In genomic region chr13:103923402-103924065, GRCm38 (mm10) we compare ENCODE assay signal across 29 mouse cellular contexts. TPM values are rescaled to one million over a fixed set of nuclear protein-coding genes. Genes with fewer than 3 reads are reported as not detected.
DNase-seq lines count a peak whose midpoint lies in the region; ATAC-seq and TF ChIP-seq lines count a peak whose summit lies in the region.
"Had no signal": no experiment of that assay in that cellular context is flagged by ENCODE, and none has a peak within 500 bp of the region (broad histone marks: within the 10 kb centered on the region; RNA-seq: fewer than 3 reads in every experiment).

No protein-coding gene starts in this region.

- WGBS in kidney, adult 2 months, result 58% methylated on average over 6 of the region's 6 CpGs
- WGBS in midbrain, embryonic 11.5 days, result 90% methylated on average over 6 of the region's 6 CpGs
- 82% methylated on average over 6 of the region's 6 CpGs for WGBS in midbrain, embryonic 14.5 days
- WGBS in stomach, postnatal 0 days, result 59% methylated on average over 6 of the region's 6 CpGs
- 82% methylated on average over 6 of the region's 6 CpGs for WGBS in hindbrain, postnatal 0 days

- H3K4me2 ChIP-seq in midbrain, embryonic 11.5 days, result no peak overlapping the region
- no peak overlapping the region for H3K4me2 ChIP-seq in midbrain, embryonic 14.5 days (ENCODE audit: low read length)
- no peak overlapping the region for H3K4me2 ChIP-seq in stomach, postnatal 0 days (replicated peaks; ENCODE audit: low read depth)
- H3K4me2 ChIP-seq in hindbrain, postnatal 0 days (ENCODE audit: low read depth, low read length), result no peak overlapping the region
- H3K4me2 ChIP-seq: embryonic facial prominence, embryonic 15.5 days; forebrain, embryonic 12.5 days; heart, embryonic 13.5 days; hindbrain, embryonic 15.5 days; liver, embryonic 13.5 days; midbrain, embryonic 15.5 days; neural tube, embryonic 15.5 days had no signal

- peaks cover 15% of the 10 kb centered on the region for H3K4me1 ChIP-seq in kidney, adult 2 months (ENCODE audit: control insufficient read depth, insufficient read depth, low read length)
- peaks cover 7% of the 10 kb centered on the region for H3K4me1 ChIP-seq in midbrain, embryonic 11.5 days (ENCODE audit: control insufficient read depth, insufficient read depth, low read length)
- H3K4me1 ChIP-seq in midbrain, embryonic 14.5 days (ENCODE audit: control insufficient read depth, insufficient read depth, low read length), result peaks cover 14% of the 10 kb centered on the region
- peaks cover 2% of the 10 kb centered on the region; the same call in 1 of the 2 replicates for H3K4me1 ChIP-seq in stomach, postnatal 0 days (replicated peaks; ENCODE audit: control insufficient read depth, insufficient read depth)
- H3K4me1 ChIP-seq in hindbrain, postnatal 0 days (ENCODE audit: insufficient read depth, low read length), result 0 out of 2 replicates have a peak, but pooled peaks cover 3% of the 10 kb centered on the region

- H3K36me3 ChIP-seq in kidney, adult 2 months (ENCODE audit: control insufficient read depth, insufficient read depth, low read length), result no peaks in the 10 kb centered on the region
- H3K36me3 ChIP-seq in midbrain, embryonic 11.5 days (ENCODE audit: control insufficient read depth, insufficient read depth, low read length), result no peaks in the 10 kb centered on the region
- H3K36me3 ChIP-seq in midbrain, embryonic 14.5 days (ENCODE audit: control insufficient read depth, insufficient read depth, low read length), result no peaks in the 10 kb centered on the region
- H3K36me3 ChIP-seq in stomach, postnatal 0 days (ENCODE audit: control insufficient read depth, insufficient read depth, low read length), result no peaks in the 10 kb centered on the region
- H3K36me3 ChIP-seq in hindbrain, postnatal 0 days (ENCODE audit: insufficient read depth, low read length), result no peaks in the 10 kb centered on the region
- H3K36me3 ChIP-seq: embryonic facial prominence, embryonic 10.5 days; embryonic facial prominence, embryonic 15.5 days; forebrain, embryonic 12.5 days; heart, embryonic 13.5 days; hindbrain, embryonic 15.5 days; limb, embryonic 13.5 days; liver, embryonic 13.5 days; midbrain, embryonic 15.5 days; neural tube, embryonic 15.5 days had no signal

- no peak for ATAC-seq in midbrain, embryonic 11.5 days (ENCODE audit: low FRiP score)
- no peak for ATAC-seq in midbrain, embryonic 14.5 days (ENCODE audit: low FRiP score, low TSS enrichment)
- ATAC-seq in stomach, postnatal 0 days (ENCODE audit: low FRiP score, low TSS enrichment), result no peak
- no peak for ATAC-seq in hindbrain, postnatal 0 days
- ATAC-seq: activated CD4-positive, CD25-positive, alpha-beta regulatory T cell, adult 4 months; lung, postnatal 0 days; midbrain, embryonic 15.5 days had no signal

- no peak for TF ChIP-seq POLR2A in kidney, adult 2 months (IDR thresholded peaks at IDR 0.05; ENCODE audit: low read depth, low read length)

- no peak overlapping the region; the same call in 1 of the 2 replicates for H3K9ac ChIP-seq in midbrain, embryonic 11.5 days (ENCODE audit: low read length)
- H3K9ac ChIP-seq in midbrain, embryonic 14.5 days (replicated peaks; ENCODE audit: low read length), result no peak overlapping the region
- H3K9ac ChIP-seq in stomach, postnatal 0 days (ENCODE audit: low read length), result no peak overlapping the region
- H3K9ac ChIP-seq in hindbrain, postnatal 0 days (replicated peaks; ENCODE audit: low read length), result no peak overlapping the region
- H3K9ac ChIP-seq: embryonic facial prominence, embryonic 15.5 days; heart, embryonic 13.5 days; hindbrain, embryonic 15.5 days; limb, embryonic 13.5 days; liver, embryonic 13.5 days; midbrain, embryonic 15.5 days; neural tube, embryonic 15.5 days had no signal

- peak overlapping the region; percentile 60 for H3K27ac ChIP-seq in kidney, adult 2 months (ENCODE audit: insufficient read depth, low read depth, low read length)
- no peak overlapping the region for H3K27ac ChIP-seq in midbrain, embryonic 11.5 days (ENCODE audit: low read depth, low read length)
- no peak overlapping the region for H3K27ac ChIP-seq in midbrain, embryonic 14.5 days (replicated peaks; ENCODE audit: low read depth, low read length)
- H3K27ac ChIP-seq in stomach, postnatal 0 days (replicated peaks), result peak overlapping the region; percentile 36
- H3K27ac ChIP-seq in hindbrain, postnatal 0 days, result no peak overlapping the region
- H3K27ac ChIP-seq: embryonic facial prominence, embryonic 10.5 days; embryonic facial prominence, embryonic 15.5 days; forebrain, embryonic 12.5 days; heart, embryonic 13.5 days; hindbrain, embryonic 15.5 days; limb, embryonic 13.5 days; liver, embryonic 13.5 days; midbrain, embryonic 15.5 days; neural tube, embryonic 15.5 days had no signal

- intact Hi-C loops in left cerebral cortex, postnatal 36 days (cut with DNase I), result loop anchor here (5.0 kb wide), 2 partner anchors 119 to 189 kb away; no protein-coding TSS in a partner anchor

- H3K27me3 ChIP-seq in kidney, adult 2 months (replicated peaks; ENCODE audit: control insufficient read depth, insufficient read depth, low read length), result no peaks in the 10 kb centered on the region
- no peaks in the 10 kb centered on the region for H3K27me3 ChIP-seq in midbrain, embryonic 11.5 days (ENCODE audit: control insufficient read depth, insufficient read depth, low read length)
- H3K27me3 ChIP-seq in midbrain, embryonic 14.5 days (ENCODE audit: control insufficient read depth, insufficient read depth, low read length), result peaks cover 8% of the 10 kb centered on the region; the same call in 1 of the 2 replicates
- H3K27me3 ChIP-seq in stomach, postnatal 0 days (ENCODE audit: control insufficient read depth, insufficient read depth, low read length), result no peaks in the 10 kb centered on the region
- no peaks in the 10 kb centered on the region for H3K27me3 ChIP-seq in hindbrain, postnatal 0 days (ENCODE audit: insufficient read depth, low read length)
- H3K27me3 ChIP-seq: CH12.LX; embryonic facial prominence, embryonic 15.5 days; heart, embryonic 13.5 days; hindbrain, embryonic 15.5 days; limb, embryonic 13.5 days; midbrain, embryonic 15.5 days; neural tube, embryonic 15.5 days had no signal

- no peaks in the 10 kb centered on the region for H3K9me3 ChIP-seq in midbrain, embryonic 11.5 days (ENCODE audit: control insufficient read depth, low read length)
- H3K9me3 ChIP-seq in midbrain, embryonic 14.5 days (ENCODE audit: control insufficient read depth, low read length), result no peaks in the 10 kb centered on the region
- H3K9me3 ChIP-seq in stomach, postnatal 0 days (ENCODE audit: control insufficient read depth, low read length), result no peaks in the 10 kb centered on the region
- no peaks in the 10 kb centered on the region for H3K9me3 ChIP-seq in hindbrain, postnatal 0 days (ENCODE audit: low read length)
- H3K9me3 ChIP-seq: embryonic facial prominence, embryonic 10.5 days; embryonic facial prominence, embryonic 15.5 days; forebrain, embryonic 12.5 days; heart, embryonic 13.5 days; hindbrain, embryonic 15.5 days; limb, embryonic 13.5 days; liver, embryonic 13.5 days; midbrain, embryonic 15.5 days; neural tube, embryonic 15.5 days had no signal

- no peak for TF ChIP-seq EP300 in stomach, postnatal 0 days (optimal IDR thresholded peaks at IDR 0.05)

- DNase-seq in kidney, adult 2 months, result peak; percentile 60
- DNase-seq in kidney, postnatal 10 days, result no peak
- DNase-seq in midbrain, embryonic 11.5 days (ENCODE audit: low spot score, missing footprints), result peak; percentile 85
- DNase-seq in midbrain, embryonic 14.5 days, result no peak
- DNase-seq in kidney, postnatal 36 days, result peak; percentile 20 to 38
- DNase-seq in stomach, postnatal 0 days (ENCODE audit: low spot score), result no peak
- DNase-seq in left cerebral cortex, postnatal 36 days (ENCODE audit: low spot score in 2 of 2), result no peak
- no peak for DNase-seq in hindbrain, postnatal 0 days (ENCODE audit: low spot score)
- DNase-seq: adrenal gland, adult 2 months; adrenal gland, postnatal 36 days; cerebellum, adult 2 months; cerebellum, postnatal 14 days; gastrocnemius, postnatal 10 days; heart, postnatal 10 days; layer of hippocampus, adult 9-11 months; liver, embryonic 13.5 days; lung, adult 18-20 months; right cerebral cortex, postnatal 25 days had no signal

- no peak for TF ChIP-seq CTCF in kidney, adult 2 months (conservative IDR thresholded peaks at IDR 0.05; ENCODE audit: insufficient read depth, insufficient read length, low read depth, low read length)
- TF ChIP-seq CTCF in stomach, postnatal 0 days (IDR thresholded peaks at IDR 0.05; ENCODE audit: low read depth), result no peak
- TF ChIP-seq CTCF in hindbrain, postnatal 0 days (IDR thresholded peaks at IDR 0.05; ENCODE audit: low read depth), result no peak

- H3K4me3 ChIP-seq in kidney, adult 2 months (ENCODE audit: insufficient read depth, low read depth, low read length), result no peak overlapping the region
- no peak overlapping the region for H3K4me3 ChIP-seq in midbrain, embryonic 11.5 days (ENCODE audit: low read depth, low read length)
- no peak overlapping the region for H3K4me3 ChIP-seq in midbrain, embryonic 14.5 days (replicated peaks; ENCODE audit: low read depth, low read length)
- no peak overlapping the region for H3K4me3 ChIP-seq in stomach, postnatal 0 days (ENCODE audit: low read depth, low read length)
- H3K4me3 ChIP-seq in hindbrain, postnatal 0 days (ENCODE audit: low read length), result no peak overlapping the region
- H3K4me3 ChIP-seq: embryonic facial prominence, embryonic 10.5 days; embryonic facial prominence, embryonic 15.5 days; forebrain, embryonic 12.5 days; heart, embryonic 13.5 days; hindbrain, embryonic 15.5 days; limb, embryonic 13.5 days; liver, embryonic 13.5 days; midbrain, embryonic 15.5 days; neural tube, embryonic 15.5 days had no signal

RNA-seq across cellular contexts. Expression of gene Erbin, which starts 3.2 kb away (rescaled TPM):
- polyA plus RNA-seq in kidney, adult 2 months (2012; rRNA removed), result 15.7 and 18.9 TPM in 2 replicates
- 27.6 and 28.5 TPM in 2 replicates for polyA plus RNA-seq in midbrain, embryonic 11.5 days (2014; fragmentation: Nextera tagmentation; extraction: Ambion mirVana)
- 16.0 and 21.7 TPM in 2 replicates for polyA plus RNA-seq in midbrain, embryonic 14.5 days (2014; fragmentation: Nextera tagmentation; extraction: Ambion mirVana)
- 15.7 and 16.1 TPM in 2 replicates for polyA plus RNA-seq in stomach, postnatal 0 days (2015; fragmentation: Nextera tagmentation; extraction: Ambion mirVana)
- total RNA-seq in left cerebral cortex, postnatal 36 days (2021), result 10 to 100 TPM; 37.6 to 42.5 TPM
- total RNA-seq in hindbrain, postnatal 0 days (2014; rRNA removed), result 32.5 and 32.8 TPM in 2 replicates
- 8.1 and 8.5 TPM in 2 replicates for polyA plus RNA-seq in hindbrain, postnatal 0 days (2015; fragmentation: Nextera tagmentation; extraction: Ambion mirVana)

Comparison
In these comparisons a context has a peak if more than half of its experiments do, and no peak if none do; other contexts are left out.
1. DNase-seq: peak in kidney, adult 2 months (single experiment), midbrain, embryonic 11.5 days (single experiment) and kidney, postnatal 36 days (2 of 2); none in kidney, postnatal 10 days (single experiment), midbrain, embryonic 14.5 days (single experiment), stomach, postnatal 0 days (single experiment), left cerebral cortex, postnatal 36 days (0 of 2) and hindbrain, postnatal 0 days (single experiment).
2. H3K27ac ChIP-seq: peak in kidney, adult 2 months (single experiment) and stomach, postnatal 0 days (single experiment); none in midbrain, embryonic 11.5 days (single experiment), midbrain, embryonic 14.5 days (single experiment) and hindbrain, postnatal 0 days (single experiment).